Mouse (Mus musculus): ENCODE data around the gene Gm45711. TPM values are rescaled to one million over a fixed set of nuclear protein-coding genes. Genes with fewer than 3 reads are reported as not detected.
"Not testable (repeated sequence)": the region's sequence is repeated elsewhere in the genome, so short reads cannot be mapped to it uniquely, and the experiment has no call there.

Gm45711 gene
- not detected in 2 replicates for polyA plus RNA-seq (2014; fragmentation: Nextera tagmentation; extraction: Ambion mirVana)

DNA sequence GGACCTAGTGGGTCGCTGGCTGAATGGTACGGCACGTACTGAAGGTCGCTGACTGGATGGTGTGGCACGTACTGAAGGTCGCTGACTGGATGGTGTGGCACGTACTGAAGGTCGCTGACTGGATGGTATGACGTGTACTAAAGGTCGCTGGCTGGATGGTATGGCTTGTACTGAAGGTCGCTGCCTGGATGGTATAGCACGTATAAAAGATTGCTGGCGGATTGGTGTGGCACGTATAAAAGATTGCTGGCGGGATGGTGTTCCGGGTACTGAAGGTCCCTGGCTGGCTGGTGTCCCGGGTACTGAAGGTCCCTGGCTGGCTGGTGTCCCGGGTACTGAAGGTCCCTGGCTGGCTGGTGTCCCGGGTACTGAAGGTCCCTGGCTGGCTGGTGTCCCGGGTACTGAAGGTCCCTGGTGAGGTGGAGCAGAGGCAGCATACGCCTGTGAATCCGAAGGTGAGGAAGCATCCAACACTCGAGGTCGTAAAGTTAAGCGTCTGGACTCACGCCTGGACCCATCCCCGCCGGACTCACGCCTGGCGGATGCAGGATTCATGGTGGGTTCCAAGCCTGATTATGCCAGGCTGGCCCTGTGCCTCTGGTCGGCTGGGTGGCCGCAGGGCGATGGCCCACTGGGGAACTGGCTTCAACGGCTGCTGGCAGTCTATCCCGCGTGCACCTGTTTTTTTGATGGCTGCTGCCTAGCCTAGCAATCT is at the start of gene Gm45711, which contains the start of gene Cmtm1:
Gm45711 (minus strand) TSS at position 641 of the 715 bp plus-strand sequence.
Cmtm1 (minus strand) TSS at position 705 of the 715 bp plus-strand sequence.
- H3K9ac ChIP-seq (replicated peaks; ENCODE audit: low read length); H3K4me2 ChIP-seq (ENCODE audit: low read depth, low read length); H3K27me3 ChIP-seq (ENCODE audit: control insufficient read depth, insufficient read depth, low read length); H3K4me3 ChIP-seq (ENCODE audit: low read depth, low read length); DNase-seq (ENCODE audit: low spot score); H3K9me3 ChIP-seq (replicated peaks; ENCODE audit: control insufficient read depth, low read length); H3K27ac ChIP-seq (replicated peaks; ENCODE audit: low read depth, low read length); H3K36me3 ChIP-seq (replicated peaks; ENCODE audit: control insufficient read depth, insufficient read depth, low read depth, low read length); ATAC-seq (replicated peaks; ENCODE audit: insufficient number of reproducible peaks, low FRiP score, low TSS enrichment, low read depth); H3K4me1 ChIP-seq (ENCODE audit: control insufficient read depth, insufficient read depth, low read length): not testable (repeated sequence)
- WGBS, result 91% methylated on average over 31 of the region's 36 CpGs

DNA sequence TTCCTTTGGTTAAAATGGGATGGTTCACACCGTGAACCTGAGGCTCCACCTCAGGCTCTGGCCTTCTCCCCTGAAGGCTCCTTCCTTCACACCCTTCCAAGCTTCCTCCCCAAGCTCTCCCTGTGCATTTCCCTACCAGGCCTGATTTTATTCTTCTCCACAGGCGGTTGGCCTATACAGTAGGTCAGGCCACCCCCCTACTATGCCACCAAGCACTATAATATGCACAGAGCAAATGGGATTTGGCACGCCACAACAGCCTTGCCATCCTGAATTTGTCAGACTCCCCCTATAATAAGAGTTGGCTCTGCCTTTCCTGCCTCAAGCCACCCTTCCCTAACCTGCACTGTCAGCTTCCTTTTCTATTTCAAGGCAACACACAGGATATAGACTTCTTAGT is 48.8 kb upstream of the Gm45711 start:
- 88% methylated on average over 3 of the region's 3 CpGs for WGBS
- DNase-seq (ENCODE audit: low spot score) (no peak), ATAC-seq (replicated peaks; ENCODE audit: insufficient number of reproducible peaks, low FRiP score, low TSS enrichment, low read depth) (no peak)
- Histone ChIP-seq H3K27ac (replicated peaks; ENCODE audit: low read depth, low read length) (no peak overlapping the region), H3K4me2 (ENCODE audit: low read depth, low read length) (no peak overlapping the region), H3K27me3 (ENCODE audit: control insufficient read depth, insufficient read depth, low read length) (no peaks in the 10 kb centered on the region), H3K9ac (replicated peaks; ENCODE audit: low read length) (no peak overlapping the region), H3K36me3 (replicated peaks; ENCODE audit: control insufficient read depth, insufficient read depth, low read depth, low read length) (no peaks in the 10 kb centered on the region; the same call in 1 of the 2 replicates), H3K4me1 (ENCODE audit: control insufficient read depth, insufficient read depth, low read length) (no peaks in the 10 kb centered on the region), H3K4me3 (ENCODE audit: low read depth, low read length) (no peak overlapping the region), H3K9me3 (replicated peaks; ENCODE audit: control insufficient read depth, low read length) (no peaks in the 10 kb centered on the region)

DNA sequence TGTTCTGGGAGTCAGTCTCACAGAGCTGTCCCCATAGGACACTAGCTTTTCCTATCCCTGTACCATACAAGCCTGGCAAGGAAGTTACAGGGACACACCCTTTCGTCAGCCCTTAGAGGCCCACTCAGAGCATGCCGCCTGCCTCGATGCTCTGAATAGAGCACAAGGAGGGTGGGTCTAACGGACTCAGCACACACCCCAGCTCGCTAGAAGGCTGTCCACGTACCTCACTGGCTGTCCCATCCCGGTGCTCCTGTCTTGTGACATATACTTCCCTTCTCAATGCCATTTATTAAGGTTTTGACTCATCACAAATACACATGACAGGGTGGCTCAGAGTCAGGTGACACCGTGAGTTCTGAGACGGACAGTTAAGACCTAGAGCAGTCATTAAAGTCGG is 44.6 kb upstream of the Gm45711 start:
- Histone ChIP-seq H3K27me3 (ENCODE audit: control insufficient read depth, insufficient read depth, low read length) (no peaks in the 10 kb centered on the region), H3K4me1 (ENCODE audit: control insufficient read depth, insufficient read depth, low read length) (no peaks in the 10 kb centered on the region), H3K27ac (replicated peaks; ENCODE audit: low read depth, low read length) (no peak overlapping the region), H3K36me3 (replicated peaks; ENCODE audit: control insufficient read depth, insufficient read depth, low read depth, low read length) (no peaks in the 10 kb centered on the region; the same call in 1 of the 2 replicates), H3K4me2 (ENCODE audit: low read depth, low read length) (no peak overlapping the region), H3K9me3 (replicated peaks; ENCODE audit: control insufficient read depth, low read length) (no peaks in the 10 kb centered on the region), H3K4me3 (ENCODE audit: low read depth, low read length) (no peak overlapping the region), H3K9ac (replicated peaks; ENCODE audit: low read length) (no peak overlapping the region)
- WGBS, result 87% methylated on average over 10 of the region's 10 CpGs
- DNase-seq (ENCODE audit: low spot score) (no peak), ATAC-seq (replicated peaks; ENCODE audit: insufficient number of reproducible peaks, low FRiP score, low TSS enrichment, low read depth) (no peak; the same call in 1 of the 2 replicates)

DNA sequence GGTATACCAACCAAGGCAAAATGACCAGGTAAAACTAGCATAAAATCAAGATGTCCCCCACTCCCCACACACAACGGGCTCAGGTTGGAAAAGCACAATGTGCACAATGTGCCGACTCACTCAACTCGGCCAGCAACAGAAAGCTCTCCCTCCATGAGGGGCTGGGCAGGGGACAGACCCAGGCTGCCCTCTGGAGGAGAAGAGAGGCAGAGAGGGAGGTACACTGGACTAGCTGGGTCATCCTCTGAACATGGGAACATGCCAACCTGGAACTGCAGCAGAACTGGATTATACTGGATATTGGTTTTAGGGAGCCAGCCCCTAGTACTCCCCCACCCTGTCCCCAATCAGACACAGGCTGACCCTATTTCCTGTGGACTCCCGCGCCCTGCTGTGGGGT is 43.3 kb upstream of the Gm45711 start:
- Histone ChIP-seq H3K9me3 (replicated peaks; ENCODE audit: control insufficient read depth, low read length) (no peaks in the 10 kb centered on the region), H3K4me3 (ENCODE audit: low read depth, low read length) (no peak overlapping the region), H3K4me1 (ENCODE audit: control insufficient read depth, insufficient read depth, low read length) (no peaks in the 10 kb centered on the region), H3K36me3 (replicated peaks; ENCODE audit: control insufficient read depth, insufficient read depth, low read depth, low read length) (no peaks in the 10 kb centered on the region; the same call in 1 of the 2 replicates), H3K4me2 (ENCODE audit: low read depth, low read length) (no peak overlapping the region; the same call in 1 of the 2 replicates), H3K9ac (replicated peaks; ENCODE audit: low read length) (no peak overlapping the region), H3K27me3 (ENCODE audit: control insufficient read depth, insufficient read depth, low read length) (no peaks in the 10 kb centered on the region), H3K27ac (replicated peaks; ENCODE audit: low read depth, low read length) (no peak overlapping the region)
- 58% methylated on average over 5 of the region's 5 CpGs for WGBS
- DNase-seq (ENCODE audit: low spot score), result no peak
- ATAC-seq (replicated peaks; ENCODE audit: insufficient number of reproducible peaks, low FRiP score, low TSS enrichment, low read depth), result 0 out of 2 replicates have a peak, but pooled peaks have one; percentile 29

DNA sequence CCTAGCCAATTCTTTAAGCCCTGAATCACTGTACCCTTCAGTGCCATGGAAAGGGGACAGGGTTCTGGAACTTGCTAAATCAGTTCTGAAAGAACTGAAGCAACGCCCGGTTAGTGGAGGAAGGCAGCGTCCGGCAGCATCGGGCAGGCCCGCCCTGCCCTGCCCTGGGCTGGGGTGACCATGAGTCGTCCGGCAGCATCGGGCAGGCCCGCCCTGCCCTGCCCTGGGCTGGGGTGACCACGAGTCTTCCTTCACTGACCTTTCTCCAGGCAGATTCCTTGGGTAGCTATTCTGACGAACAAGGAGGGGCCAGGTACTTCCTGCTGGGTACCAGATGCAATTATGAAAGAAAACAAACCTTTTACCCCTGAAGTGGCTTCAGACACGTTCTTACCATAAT is 40.2 kb upstream of the Gm45711 start:
- peaks cover 3% of the 10 kb centered on the region; the same call in 1 of the 2 replicates for H3K36me3 ChIP-seq (replicated peaks; ENCODE audit: control insufficient read depth, insufficient read depth, low read depth, low read length)

DNA sequence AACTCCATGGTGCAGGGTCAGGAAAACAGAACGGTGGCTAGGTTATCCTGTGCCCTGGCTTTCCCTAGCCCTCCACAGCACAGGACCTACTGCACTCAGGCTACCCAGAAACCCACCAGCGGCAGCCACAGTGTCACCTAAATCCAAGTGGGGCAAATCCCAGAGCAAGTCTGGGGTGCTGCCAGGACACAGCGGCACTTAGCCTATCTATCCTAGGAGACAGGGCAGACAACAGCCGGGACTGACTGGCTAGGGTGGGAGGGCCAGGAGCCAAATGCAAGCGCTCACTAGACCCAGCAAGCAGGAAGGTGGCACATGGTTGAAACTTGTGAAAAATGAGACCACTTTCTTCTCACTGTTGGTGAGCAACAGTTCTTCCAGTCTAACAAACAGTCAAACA is 39.1 kb upstream of the Gm45711 start:
- WGBS, result 89% methylated on average over 5 of the region's 5 CpGs

More for the DNA sequence above, 40.2 kb upstream of the Gm45711 start:
- no peaks in the 10 kb centered on the region for H3K9me3 ChIP-seq (replicated peaks; ENCODE audit: control insufficient read depth, low read length)
- no peaks in the 10 kb centered on the region for H3K4me1 ChIP-seq (ENCODE audit: control insufficient read depth, insufficient read depth, low read length)
- no peaks in the 10 kb centered on the region for H3K27me3 ChIP-seq (ENCODE audit: control insufficient read depth, insufficient read depth, low read length)
- no peak overlapping the region for H3K9ac ChIP-seq (replicated peaks; ENCODE audit: low read length)
- DNase-seq (ENCODE audit: low spot score), result no peak
- H3K27ac ChIP-seq (replicated peaks; ENCODE audit: low read depth, low read length), result no peak overlapping the region
- H3K4me2 ChIP-seq (ENCODE audit: low read depth, low read length), result no peak overlapping the region
- no peak overlapping the region for H3K4me3 ChIP-seq (ENCODE audit: low read depth, low read length)
- no peak for ATAC-seq (replicated peaks; ENCODE audit: insufficient number of reproducible peaks, low FRiP score, low TSS enrichment, low read depth)
- WGBS, result 60% methylated on average over 13 of the region's 13 CpGs

DNA sequence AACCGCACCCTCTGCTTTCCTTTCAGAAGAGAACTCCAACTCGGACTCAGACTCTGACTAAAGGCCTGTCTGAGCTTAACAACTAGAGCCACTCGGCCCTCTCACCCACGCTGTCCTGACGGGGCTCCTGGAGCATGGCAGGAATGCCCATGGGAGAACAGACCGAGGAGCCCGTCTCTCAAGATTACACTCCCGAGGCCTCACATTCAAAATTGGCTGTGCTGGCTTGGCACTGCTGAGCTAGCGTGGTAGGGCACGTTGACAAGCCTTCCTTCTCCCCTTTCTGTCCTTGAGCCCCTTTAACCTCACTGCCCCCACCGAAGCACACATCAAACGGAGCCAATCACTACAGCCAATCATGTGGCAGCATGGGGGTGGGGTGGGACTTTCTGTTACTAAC is 36.8 kb upstream of the Gm45711 start:
- Histone ChIP-seq H3K4me2 (ENCODE audit: low read depth, low read length) (no peak overlapping the region), H3K4me3 (ENCODE audit: low read depth, low read length) (no peak overlapping the region), H3K36me3 (replicated peaks; ENCODE audit: control insufficient read depth, insufficient read depth, low read depth, low read length) (peaks cover 3% of the 10 kb centered on the region; the same call in 1 of the 2 replicates), H3K27me3 (ENCODE audit: control insufficient read depth, insufficient read depth, low read length) (no peaks in the 10 kb centered on the region), H3K4me1 (ENCODE audit: control insufficient read depth, insufficient read depth, low read length) (no peaks in the 10 kb centered on the region), H3K27ac (replicated peaks; ENCODE audit: low read depth, low read length) (no peak overlapping the region), H3K9ac (replicated peaks; ENCODE audit: low read length) (no peak overlapping the region), H3K9me3 (replicated peaks; ENCODE audit: control insufficient read depth, low read length) (no peaks in the 10 kb centered on the region)
- 53% methylated on average over 12 of the region's 12 CpGs for WGBS
- DNase-seq (ENCODE audit: low spot score) (no peak), ATAC-seq (replicated peaks; ENCODE audit: insufficient number of reproducible peaks, low FRiP score, low TSS enrichment, low read depth) (no peak)

More for the DNA sequence above, 39.1 kb upstream of the Gm45711 start:
- H3K9ac ChIP-seq (replicated peaks; ENCODE audit: low read length), result no peak overlapping the region
- no peak overlapping the region for H3K27ac ChIP-seq (replicated peaks; ENCODE audit: low read depth, low read length)
- no peaks in the 10 kb centered on the region for H3K27me3 ChIP-seq (ENCODE audit: control insufficient read depth, insufficient read depth, low read length)
- H3K9me3 ChIP-seq (replicated peaks; ENCODE audit: control insufficient read depth, low read length), result no peaks in the 10 kb centered on the region
- no peaks in the 10 kb centered on the region for H3K4me1 ChIP-seq (ENCODE audit: control insufficient read depth, insufficient read depth, low read length)
- no peak overlapping the region for H3K4me3 ChIP-seq (ENCODE audit: low read depth, low read length)
- DNase-seq (ENCODE audit: low spot score) (no peak), ATAC-seq (replicated peaks; ENCODE audit: insufficient number of reproducible peaks, low FRiP score, low TSS enrichment, low read depth) (no peak)
- peaks cover 3% of the 10 kb centered on the region; the same call in 1 of the 2 replicates for H3K36me3 ChIP-seq (replicated peaks; ENCODE audit: control insufficient read depth, insufficient read depth, low read depth, low read length)
- no peak overlapping the region for H3K4me2 ChIP-seq (ENCODE audit: low read depth, low read length)

DNA sequence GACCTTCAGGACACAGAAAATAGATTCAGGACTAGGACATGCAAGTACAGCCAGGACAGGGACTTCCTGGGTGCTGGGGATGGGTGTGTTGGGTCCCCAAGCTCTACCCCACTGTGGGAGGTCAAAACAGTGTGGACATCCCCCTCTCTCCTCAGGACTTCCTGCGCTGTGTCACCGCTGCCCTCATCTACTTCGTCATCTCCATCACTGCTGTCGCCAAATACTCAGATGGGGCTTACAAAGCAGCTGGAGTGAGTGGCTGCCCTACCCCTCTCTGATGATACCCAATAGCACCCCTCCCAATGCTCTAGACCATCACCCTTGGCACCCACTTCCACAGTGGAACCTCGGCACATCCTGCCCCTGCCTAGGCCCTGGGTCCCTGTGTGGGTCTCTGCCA is 34.7 kb upstream of the Gm45711 start:
- Histone ChIP-seq H3K9ac (replicated peaks; ENCODE audit: low read length) (no peak overlapping the region), H3K27ac (replicated peaks; ENCODE audit: low read depth, low read length) (no peak overlapping the region), H3K4me2 (ENCODE audit: low read depth, low read length) (no peak overlapping the region), H3K9me3 (replicated peaks; ENCODE audit: control insufficient read depth, low read length) (no peaks in the 10 kb centered on the region), H3K4me1 (ENCODE audit: control insufficient read depth, insufficient read depth, low read length) (no peaks in the 10 kb centered on the region), H3K27me3 (ENCODE audit: control insufficient read depth, insufficient read depth, low read length) (no peaks in the 10 kb centered on the region), H3K36me3 (replicated peaks; ENCODE audit: control insufficient read depth, insufficient read depth, low read depth, low read length) (peaks cover 3% of the 10 kb centered on the region; the same call in 1 of the 2 replicates), H3K4me3 (ENCODE audit: low read depth, low read length) (no peak overlapping the region)
- no peak for DNase-seq (ENCODE audit: low spot score)
- no peak for ATAC-seq (replicated peaks; ENCODE audit: insufficient number of reproducible peaks, low FRiP score, low TSS enrichment, low read depth)
- WGBS, result 93% methylated on average over 5 of the region's 5 CpGs
